Mouse (Mus musculus): Measurements from ENCODE around the gene Shisa9. TPM values are rescaled to one million over a fixed set of nuclear protein-coding genes. Genes with fewer than 3 reads are reported as not detected.
A peak's percentile ranks its signal among the peaks of the same experiment; 100 is the strongest.
"Not testable (repeated sequence)": the region's sequence is repeated elsewhere in the genome, so short reads cannot be mapped to it uniquely, and the experiment has no call there.

The Shisa9 gene
- 2.5 and 2.9 TPM in 2 replicates for polyA plus RNA-seq (2015; fragmentation: Nextera tagmentation; extraction: Ambion mirVana)

- Histone ChIP-seq H3K4me2 (peak within 1 kb of the TSS; percentile 82), H3K27me3 (peaks cover 82% of the 10 kb centered on the region)
Observed at GRCm38 (mm10) chr16:11983616-11984270, at the start of gene Shisa9. TSS of gene Shisa9 (plus strand) at chr16:11984113.

GRCm38 (mm10) chr16:11940477-11940876 is 43.4 kb upstream of the Shisa9 start:
- H3K27ac ChIP-seq, result no peak overlapping the region
- H3K9me3 ChIP-seq, result no peaks in the 10 kb centered on the region
- ATAC-seq (ENCODE audit: borderline replicate concordance, extremely low read depth, low FRiP score, low TSS enrichment), result no peak
- H3K4me1 ChIP-seq, result no peaks in the 10 kb centered on the region
- H3K4me3 ChIP-seq, result no peak overlapping the region
- H3K36me3 ChIP-seq, result no peaks in the 10 kb centered on the region
- H3K27me3 ChIP-seq, result no peaks in the 10 kb centered on the region
- no peak overlapping the region for H3K9ac ChIP-seq
- H3K4me2 ChIP-seq, result no peak overlapping the region

More at GRCm38 (mm10) chr16:11983616-11984270, at the start of gene Shisa9:
- Histone ChIP-seq H3K27ac (no peak within 1 kb of the TSS), H3K4me3 (peak within 1 kb of the TSS; percentile 45), H3K9me3 (no peaks in the 10 kb centered on the region), H3K9ac (peak within 1 kb of the TSS; percentile 16; the same call in 1 of the 2 replicates), H3K4me1 (peaks cover 17% of the 10 kb centered on the region), H3K36me3 (no peaks in the 10 kb centered on the region)
- ATAC-seq (ENCODE audit: borderline replicate concordance, extremely low read depth, low FRiP score, low TSS enrichment), result peak; percentile 48
- WGBS, result under 1% methylated on average over 41 of the region's 42 CpGs

- no peak overlapping the region for H3K4me2 ChIP-seq
- no peaks in the 10 kb centered on the region for H3K9me3 ChIP-seq
- no peaks in the 10 kb centered on the region for H3K27me3 ChIP-seq
- H3K27ac ChIP-seq, result no peak overlapping the region
- H3K9ac ChIP-seq, result no peak overlapping the region
- ATAC-seq (ENCODE audit: borderline replicate concordance, extremely low read depth, low FRiP score, low TSS enrichment), result no peak
- 78% methylated on average over 1 of the region's 1 CpGs for WGBS
- no peaks in the 10 kb centered on the region for H3K4me1 ChIP-seq
- no peak overlapping the region for H3K4me3 ChIP-seq
- H3K36me3 ChIP-seq, result no peaks in the 10 kb centered on the region
Observed at GRCm38 (mm10) chr16:11960691-11961090, 23.2 kb upstream of the Shisa9 start.

- Histone ChIP-seq H3K4me3 (no peak overlapping the region), H3K27me3 (no peaks in the 10 kb centered on the region), H3K36me3 (no peaks in the 10 kb centered on the region), H3K27ac (no peak overlapping the region), H3K9me3 (no peaks in the 10 kb centered on the region), H3K4me2 (no peak overlapping the region), H3K9ac (no peak overlapping the region), H3K4me1 (no peaks in the 10 kb centered on the region)
- ATAC-seq (ENCODE audit: borderline replicate concordance, extremely low read depth, low FRiP score, low TSS enrichment), result no peak
- 86% methylated on average over 8 of the region's 8 CpGs for WGBS
Observed at GRCm38 (mm10) chr16:11966041-11966440, 17.9 kb upstream of the Shisa9 start.

GRCm38 (mm10) chr16:11966810-11967209 is 17.1 kb upstream of the Shisa9 start:
- H3K27me3 ChIP-seq; H3K27ac ChIP-seq; H3K36me3 ChIP-seq; ATAC-seq (ENCODE audit: borderline replicate concordance, extremely low read depth, low FRiP score, low TSS enrichment); H3K9ac ChIP-seq; H3K4me2 ChIP-seq; H3K9me3 ChIP-seq; H3K4me1 ChIP-seq; H3K4me3 ChIP-seq: not testable (repeated sequence)
- WGBS, result 79% methylated on average over 3 of the region's 5 CpGs

- Histone ChIP-seq H3K9me3 (no peaks in the 10 kb centered on the region), H3K9ac (no peak overlapping the region), H3K27me3 (no peaks in the 10 kb centered on the region), H3K4me1 (no peaks in the 10 kb centered on the region), H3K36me3 (no peaks in the 10 kb centered on the region), H3K4me3 (no peak overlapping the region), H3K27ac (no peak overlapping the region), H3K4me2 (no peak overlapping the region)
- no peak for ATAC-seq (ENCODE audit: borderline replicate concordance, extremely low read depth, low FRiP score, low TSS enrichment)
- WGBS, result 60% methylated on average over 2 of the region's 2 CpGs
Observed at GRCm38 (mm10) chr16:11967579-11967978, 16.3 kb upstream of the Shisa9 start.

GRCm38 (mm10) chr16:11973707-11974106 is 10.2 kb upstream of the Shisa9 start:
- H3K9ac ChIP-seq, result no peak overlapping the region
- H3K36me3 ChIP-seq, result no peaks in the 10 kb centered on the region
- ATAC-seq (ENCODE audit: borderline replicate concordance, extremely low read depth, low FRiP score, low TSS enrichment), result no peak
- no peaks in the 10 kb centered on the region for H3K27me3 ChIP-seq
- H3K4me1 ChIP-seq, result no peaks in the 10 kb centered on the region
- no peak overlapping the region for H3K4me3 ChIP-seq
- no peaks in the 10 kb centered on the region for H3K9me3 ChIP-seq
- 48% methylated on average over 4 of the region's 4 CpGs for WGBS
- H3K27ac ChIP-seq, result no peak overlapping the region
- no peak overlapping the region for H3K4me2 ChIP-seq

GRCm38 (mm10) chr16:11976737-11977136 is 7.2 kb upstream of the Shisa9 start:
- H3K4me1 ChIP-seq, result no peaks in the 10 kb centered on the region
- H3K4me2 ChIP-seq, result no peak overlapping the region
- ATAC-seq (ENCODE audit: borderline replicate concordance, extremely low read depth, low FRiP score, low TSS enrichment), result no peak
- no peaks in the 10 kb centered on the region for H3K9me3 ChIP-seq
- no peak overlapping the region for H3K9ac ChIP-seq
- H3K4me3 ChIP-seq, result no peak overlapping the region
- 68% methylated on average over 2 of the region's 2 CpGs for WGBS
- no peak overlapping the region for H3K27ac ChIP-seq
- H3K36me3 ChIP-seq, result no peaks in the 10 kb centered on the region
- peaks cover 13% of the 10 kb centered on the region for H3K27me3 ChIP-seq

GRCm38 (mm10) chr16:11980764-11981163 is 3.1 kb upstream of the Shisa9 start:
- Histone ChIP-seq H3K4me3 (no peak overlapping the region), H3K4me2 (no peak overlapping the region), H3K9me3 (no peaks in the 10 kb centered on the region), H3K27me3 (peaks cover 53% of the 10 kb centered on the region), H3K4me1 (peaks cover 17% of the 10 kb centered on the region), H3K9ac (no peak overlapping the region), H3K36me3 (no peaks in the 10 kb centered on the region), H3K27ac (no peak overlapping the region)
- ATAC-seq (ENCODE audit: borderline replicate concordance, extremely low read depth, low FRiP score, low TSS enrichment), result no peak
- WGBS, result 10% methylated on average over 3 of the region's 3 CpGs

- peaks cover 17% of the 10 kb centered on the region for H3K4me1 ChIP-seq
- no peak overlapping the region for H3K9ac ChIP-seq
- ATAC-seq (ENCODE audit: borderline replicate concordance, extremely low read depth, low FRiP score, low TSS enrichment), result 0 out of 2 replicates have a peak, but pooled peaks have one; percentile 2
- no peaks in the 10 kb centered on the region for H3K9me3 ChIP-seq
- H3K36me3 ChIP-seq, result no peaks in the 10 kb centered on the region
- H3K27me3 ChIP-seq, result peaks cover 76% of the 10 kb centered on the region
- WGBS, result under 1% methylated on average over 25 of the region's 25 CpGs
- H3K4me3 ChIP-seq, result peak overlapping the region; percentile 45
- no peak overlapping the region for H3K27ac ChIP-seq
- peak overlapping the region; percentile 82 for H3K4me2 ChIP-seq
Observed at GRCm38 (mm10) chr16:11983106-11983615, 752 bp upstream of the Shisa9 start.

GRCm38 (mm10) chr16:11984271-11984791 is 418 bp downstream of the Shisa9 start:
- Histone ChIP-seq H3K9me3 (no peaks in the 10 kb centered on the region), H3K4me3 (peak overlapping the region; percentile 45), H3K27me3 (peaks cover 85% of the 10 kb centered on the region), H3K27ac (no peak overlapping the region), H3K4me2 (peak overlapping the region; percentile 82), H3K4me1 (peaks cover 17% of the 10 kb centered on the region), H3K9ac (peak overlapping the region; percentile 16; the same call in 1 of the 2 replicates), H3K36me3 (no peaks in the 10 kb centered on the region)
- WGBS, result under 1% methylated on average over 70 of the region's 76 CpGs
- ATAC-seq (ENCODE audit: borderline replicate concordance, extremely low read depth, low FRiP score, low TSS enrichment), result peak; percentile 40; the same call in 1 of the 2 replicates

- 70% methylated on average over 4 of the region's 4 CpGs for WGBS
- no peak overlapping the region for H3K4me2 ChIP-seq
- H3K4me1 ChIP-seq, result peaks cover 17% of the 10 kb centered on the region
- no peak overlapping the region for H3K9ac ChIP-seq
- H3K27me3 ChIP-seq, result peaks cover 85% of the 10 kb centered on the region
- no peak overlapping the region for H3K27ac ChIP-seq
- no peak overlapping the region for H3K4me3 ChIP-seq
- no peaks in the 10 kb centered on the region for H3K36me3 ChIP-seq
- H3K9me3 ChIP-seq, result no peaks in the 10 kb centered on the region
- no peak for ATAC-seq (ENCODE audit: borderline replicate concordance, extremely low read depth, low FRiP score, low TSS enrichment)
Observed at GRCm38 (mm10) chr16:11987056-11987455, 3.1 kb downstream of the Shisa9 start.
